Mouse (Mus musculus): ENCODE results near the gene Xrcc3.

- TF ChIP-seq CTCF (IDR thresholded peaks at IDR 0.05) (no peak), EP300 (IDR thresholded peaks at IDR 0.05) (no peak)
Observed at GRCm38 (mm10) chr12:111755231-111755630, 58.4 kb downstream of the Xrcc3 start.
